Mouse (Mus musculus) ovary, adult 2 months (tissue): ENCODE results near the gene Tmem267. TPM values are rescaled to one million over a fixed set of nuclear protein-coding genes. Genes with fewer than 3 reads are reported as not detected.

ENCODE experiments used
- polyA plus RNA-seq: library from polyadenylated mRNA; depleted of rRNA; stranded (reverse); fragments of >200 nt; gene quantifications from 2 replicates; pipeline ENCODE4 v1.2.3, GENCODE M21; 2012; rRNA removed

Gene Tmem267
- 6.8 and 10.0 TPM in 2 replicates for polyA plus RNA-seq

GRCm38 (mm10) chr13:119487880-119488580 lies at the start of gene Tmem267, which contains the start of gene 3110070M22Rik:
Gene Tmem267, plus strand, starts transcription at chr13:119488039.
Gene 3110070M22Rik, minus strand, starts transcription at chr13:119488383.

GRCm38 (mm10) chr13:119462596-119463560 lies 25.0 kb upstream of the Tmem267 start, which contains the start of gene 4833420G17Rik:
Gene 4833420G17Rik, plus strand, starts transcription at chr13:119462768.

GRCm38 (mm10) chr13:119623634-119624033 lies 135.8 kb downstream of the Tmem267 start, which contains the start of gene Ccl28:
Gene Ccl28, plus strand, starts transcription at chr13:119623819.

Other genes with a start within 250 kb of the Tmem267 start
- 21.5 and 24.1 TPM in 2 replicates for gene Paip1, start 59.4 kb upstream of the Tmem267 start, polyA plus RNA-seq
- 14.8 and 19.8 TPM in 2 replicates for gene 4833420G17Rik, start 25.3 kb upstream of the Tmem267 start, polyA plus RNA-seq
- 1.8 and 2.5 TPM in 2 replicates for gene 3110070M22Rik, start 344 bp downstream of the Tmem267 start, polyA plus RNA-seq
- 0.37 and 0.60 TPM in 2 replicates for gene Ccl28, start 135.8 kb downstream of the Tmem267 start, polyA plus RNA-seq
- gene Hmgcs1, start 202.3 kb downstream of the Tmem267 start, polyA plus RNA-seq: 23.6 and 31.8 TPM in 2 replicates